Mouse (Mus musculus): Measurements from ENCODE around the gene Gabpa.

GRCm38 (mm10) chr16:84807874-84808273, 26.9 kb upstream of the Gabpa start:
- TF ChIP-seq HCFC1 (IDR thresholded peaks at IDR 0.05; ENCODE audit: borderline replicate concordance, insufficient read depth, low read length) (no peak), MAFK (IDR thresholded peaks at IDR 0.05; ENCODE audit: insufficient read depth, low read depth, low read length) (no peak), ZNF384 (IDR thresholded peaks at IDR 0.05; ENCODE audit: low read depth, low read length) (no peak), CHD2 (IDR thresholded peaks at IDR 0.05; ENCODE audit: low read depth, low read length) (no peak), ZC3H11A (IDR thresholded peaks at IDR 0.05; ENCODE audit: borderline replicate concordance, low read depth, low read length) (no peak)

Data from ES-E14 (cell line).